ENCODE assay signal across 8 mouse cellular contexts in genomic region chr1:176835501-176836294, GRCm38 (mm10). TPM values are rescaled to one million over a fixed set of nuclear protein-coding genes. Genes with fewer than 3 reads are reported as not detected.
DNase-seq lines count a peak whose midpoint lies in the region; ATAC-seq lines count a peak whose summit lies in the region.

No protein-coding gene starts in this region.

- ATAC-seq in kidney, embryonic 16.5 days (ENCODE audit: low FRiP score, low TSS enrichment) = peak; percentile 90
- peak; percentile 72; the same call in 1 of the 2 replicates for ATAC-seq in forebrain, embryonic 12.5 days (ENCODE audit: low FRiP score)
- peak; percentile 32; the same call in 1 of the 2 replicates for ATAC-seq in limb, embryonic 13.5 days (ENCODE audit: low FRiP score, low read depth)
- no peak; the same call in 1 of the 2 replicates for ATAC-seq in neural tube, embryonic 13.5 days (ENCODE audit: low read depth)

- DNase-seq in kidney, adult 18-20 months = no peak
- DNase-seq in T-cell, adult 2 months (ENCODE audit: low spot score) = peak; percentile 10
- no peak for DNase-seq in urinary bladder, postnatal 10 days (ENCODE audit: low spot score)
- DNase-seq in adipocyte (ENCODE audit: low spot score) = no peak

- H3K4me3 ChIP-seq in kidney, embryonic 16.5 days (ENCODE audit: low read length) = peak overlapping the region; percentile 47
- H3K4me3 ChIP-seq in forebrain, embryonic 12.5 days (replicated peaks) = peak overlapping the region; percentile 44
- H3K4me3 ChIP-seq in limb, embryonic 13.5 days = peak overlapping the region; percentile 45
- peak overlapping the region; percentile 37 for H3K4me3 ChIP-seq in neural tube, embryonic 13.5 days

- WGBS in kidney, embryonic 16.5 days = under 1% methylated on average over 41 of the region's 41 CpGs
- whole genome bisulfite sequencing in forebrain, embryonic 12.5 days = 2% methylated on average over 41 of the region's 41 CpGs
- 2% methylated on average over 41 of the region's 41 CpGs for WGBS in limb, embryonic 13.5 days
- WGBS in neural tube, embryonic 13.5 days = 4% methylated on average over 41 of the region's 41 CpGs

- no peaks in the 10 kb centered on the region for H3K9me3 ChIP-seq in kidney, embryonic 16.5 days (ENCODE audit: low read length)
- no peaks in the 10 kb centered on the region for H3K9me3 ChIP-seq in forebrain, embryonic 12.5 days
- no peaks in the 10 kb centered on the region for H3K9me3 ChIP-seq in limb, embryonic 13.5 days
- H3K9me3 ChIP-seq in neural tube, embryonic 13.5 days = no peaks in the 10 kb centered on the region

- H3K27me3 ChIP-seq in kidney, embryonic 16.5 days (ENCODE audit: insufficient read depth, low read length) = peaks cover 3% of the 10 kb centered on the region; the same call in 1 of the 2 replicates
- H3K27me3 ChIP-seq in forebrain, embryonic 12.5 days = peaks cover 15% of the 10 kb centered on the region
- H3K27me3 ChIP-seq in limb, embryonic 13.5 days = peaks cover 8% of the 10 kb centered on the region
- H3K27me3 ChIP-seq in neural tube, embryonic 13.5 days = peaks cover 13% of the 10 kb centered on the region

- H3K4me1 ChIP-seq in kidney, embryonic 16.5 days (ENCODE audit: insufficient read depth, low read length) = no peaks in the 10 kb centered on the region
- H3K4me1 ChIP-seq in forebrain, embryonic 12.5 days = peaks cover 7% of the 10 kb centered on the region
- H3K4me1 ChIP-seq in limb, embryonic 13.5 days = peaks cover 6% of the 10 kb centered on the region; the same call in 1 of the 2 replicates
- H3K4me1 ChIP-seq in neural tube, embryonic 13.5 days (replicated peaks) = peaks cover 8% of the 10 kb centered on the region

- peak overlapping the region; percentile 56; the same call in 1 of the 2 replicates for H3K9ac ChIP-seq in kidney, embryonic 16.5 days (replicated peaks; ENCODE audit: low read length)
- peak overlapping the region; percentile 34; the same call in 1 of the 2 replicates for H3K9ac ChIP-seq in forebrain, embryonic 12.5 days
- peak overlapping the region; percentile 61 for H3K9ac ChIP-seq in limb, embryonic 13.5 days
- peak overlapping the region; percentile 59 for H3K9ac ChIP-seq in neural tube, embryonic 13.5 days

- peak overlapping the region; percentile 79 for H3K4me2 ChIP-seq in kidney, embryonic 16.5 days (replicated peaks; ENCODE audit: low read depth, low read length)
- H3K4me2 ChIP-seq in forebrain, embryonic 12.5 days = peak overlapping the region; percentile 78
- peak overlapping the region; percentile 81 for H3K4me2 ChIP-seq in limb, embryonic 13.5 days (replicated peaks)
- peak overlapping the region; percentile 66 for H3K4me2 ChIP-seq in neural tube, embryonic 13.5 days

- peaks cover 3% of the 10 kb centered on the region; the same call in 1 of the 2 replicates for H3K36me3 ChIP-seq in kidney, embryonic 16.5 days (ENCODE audit: insufficient read depth, low read length)
- H3K36me3 ChIP-seq in forebrain, embryonic 12.5 days (replicated peaks) = no peaks in the 10 kb centered on the region
- H3K36me3 ChIP-seq in limb, embryonic 13.5 days = peaks cover 8% of the 10 kb centered on the region; the same call in 1 of the 2 replicates
- H3K36me3 ChIP-seq in neural tube, embryonic 13.5 days = no peaks in the 10 kb centered on the region; the same call in 1 of the 2 replicates

- no peak overlapping the region for H3K27ac ChIP-seq in kidney, embryonic 16.5 days (ENCODE audit: low read length)
- H3K27ac ChIP-seq in forebrain, embryonic 12.5 days = no peak overlapping the region
- no peak overlapping the region for H3K27ac ChIP-seq in limb, embryonic 13.5 days
- H3K27ac ChIP-seq in neural tube, embryonic 13.5 days (replicated peaks) = no peak overlapping the region

RNA-seq across cellular contexts. Expression of gene Sdccag8, which starts 21.2 kb away (rescaled TPM):
- polyA plus RNA-seq in kidney, embryonic 16.5 days (2015; fragmentation: Nextera tagmentation; extraction: Ambion mirVana) = 20.1 and 20.9 TPM in 2 replicates
- 22.8 and 23.3 TPM in 2 replicates for polyA plus RNA-seq in forebrain, embryonic 12.5 days (2016; fragmentation: Nextera tagmentation; extraction: Ambion mirVana)
- polyA plus RNA-seq in limb, embryonic 13.5 days (2015; fragmentation: Nextera tagmentation; extraction: Ambion mirVana) = 15.5 and 19.8 TPM in 2 replicates
- 22.5 and 25.4 TPM in 2 replicates for polyA plus RNA-seq in neural tube, embryonic 13.5 days (2015; fragmentation: Nextera tagmentation; extraction: Ambion mirVana)

RNA-seq across cellular contexts. Expression of gene Cep170, which starts 21.8 kb away (rescaled TPM):
- polyA plus RNA-seq in kidney, embryonic 16.5 days (2015; fragmentation: Nextera tagmentation; extraction: Ambion mirVana) = 14.6 and 17.5 TPM in 2 replicates
- 104 and 108 TPM in 2 replicates for polyA plus RNA-seq in forebrain, embryonic 12.5 days (2016; fragmentation: Nextera tagmentation; extraction: Ambion mirVana)
- polyA plus RNA-seq in limb, embryonic 13.5 days (2015; fragmentation: Nextera tagmentation; extraction: Ambion mirVana) = 32.4 and 34.8 TPM in 2 replicates
- 97.8 and 101 TPM in 2 replicates for polyA plus RNA-seq in neural tube, embryonic 13.5 days (2015; fragmentation: Nextera tagmentation; extraction: Ambion mirVana)
